Mouse (Mus musculus) limb, embryonic 13.5 days (tissue): ENCODE measurements at regions not wholly inside any gene's neighbourhood (a gene's known extent, or its start where the extent isn't known, plus 50 kb on each side); places are given as distances from the start of the nearest gene placed in this dataset.
"Not testable (repeated sequence)": the region's sequence is repeated elsewhere in the genome, so short reads cannot be mapped to it uniquely, and the experiment has no call there.

Experiments used
- ATAC-seq: fragments of 200-750 bp; cut with Nextera tagmentation; 2 replicates; pipeline ENCODE4 v1.8.0; 2017; ENCODE audit warnings: low read depth, moderate number of reproducible peaks, moderate TSS enrichment; ENCODE audit not compliant: low FRiP score
- H3K27ac ChIP-seq: fragments of 300-500 bp; sonication (generic); 2 replicates; pipeline ENCODE4 v1.5.1; 2015; ENCODE audit warnings: inconsistent platforms, mild to moderate bottlenecking, moderate library complexity
- H3K27me3 ChIP-seq: fragments of 300-500 bp; sonication (generic); 2 replicates; pipeline ENCODE4 v1.6.1; 2015; ENCODE audit warnings: mild to moderate bottlenecking, inconsistent platforms
- H3K36me3 ChIP-seq: fragments of 300-500 bp; sonication (generic); 2 replicates; pipeline ENCODE4 v1.6.1; 2015; ENCODE audit warnings: inconsistent platforms, mild to moderate bottlenecking, moderate library complexity
- H3K4me1 ChIP-seq: fragments of 300-500 bp; sonication (generic); 2 replicates; pipeline ENCODE4 v1.6.1; 2015; ENCODE audit warnings: inconsistent platforms
- H3K4me2 ChIP-seq: fragments of 300-500 bp; sonication (generic); replicated peaks from 2 replicates; pipeline ENCODE4 v1.6.1; 2015; ENCODE audit warnings: inconsistent platforms, mild to moderate bottlenecking, moderate library complexity
- H3K4me3 ChIP-seq: fragments of 300-500 bp; sonication (generic); 2 replicates; pipeline ENCODE4 v1.5.1; 2015; ENCODE audit warnings: moderate library complexity, mild to moderate bottlenecking, inconsistent platforms
- H3K9ac ChIP-seq: fragments of 300-500 bp; sonication (generic); 2 replicates; pipeline ENCODE4 v1.6.1; 2015; ENCODE audit warnings: mild to moderate bottlenecking, inconsistent platforms
- H3K9me3 ChIP-seq: fragments of 300-500 bp; sonication (generic); 2 replicates; pipeline ENCODE4 v1.6.1; 2016; ENCODE audit warnings: inconsistent platforms
- WGBS: fragments of 180-500 bp; shearing (Covaris S2); methylation state at CpG from one replicate; pipeline ENCODE4 v1.1.7; 2015; 5-methylcytosine and 5-hydroxymethylcytosine counted together

DNA sequence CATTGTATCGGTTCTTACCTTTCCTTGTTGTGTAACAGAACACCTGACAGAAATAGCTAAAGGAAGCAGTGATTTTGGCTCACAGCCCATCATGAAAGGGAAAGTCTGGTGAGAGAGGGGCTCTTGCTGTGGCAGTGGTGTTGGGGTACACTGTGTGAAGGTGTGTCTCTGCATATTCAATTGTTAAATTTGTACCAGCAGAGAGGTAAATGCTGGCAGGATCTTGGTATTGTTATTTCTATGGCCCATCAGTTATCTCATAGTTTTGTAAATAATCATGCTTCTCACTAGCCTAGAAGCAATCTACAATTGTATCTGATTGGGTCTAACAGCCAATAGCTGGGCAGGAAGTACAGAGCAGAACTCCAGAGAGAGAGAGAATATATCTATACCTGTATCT, 95.7 kb downstream of the Mfap3l start:
- no peak overlapping the region for H3K4me2 ChIP-seq
- no peaks in the 10 kb centered on the region for H3K36me3 ChIP-seq
- no peak overlapping the region for H3K9ac ChIP-seq
- H3K4me1 ChIP-seq: no peaks in the 10 kb centered on the region
- no peak for ATAC-seq
- 94% methylated on average over 1 of the region's 1 CpGs for WGBS
- no peak overlapping the region for H3K4me3 ChIP-seq
- no peaks in the 10 kb centered on the region for H3K9me3 ChIP-seq
- no peak overlapping the region for H3K27ac ChIP-seq
- no peaks in the 10 kb centered on the region for H3K27me3 ChIP-seq

DNA sequence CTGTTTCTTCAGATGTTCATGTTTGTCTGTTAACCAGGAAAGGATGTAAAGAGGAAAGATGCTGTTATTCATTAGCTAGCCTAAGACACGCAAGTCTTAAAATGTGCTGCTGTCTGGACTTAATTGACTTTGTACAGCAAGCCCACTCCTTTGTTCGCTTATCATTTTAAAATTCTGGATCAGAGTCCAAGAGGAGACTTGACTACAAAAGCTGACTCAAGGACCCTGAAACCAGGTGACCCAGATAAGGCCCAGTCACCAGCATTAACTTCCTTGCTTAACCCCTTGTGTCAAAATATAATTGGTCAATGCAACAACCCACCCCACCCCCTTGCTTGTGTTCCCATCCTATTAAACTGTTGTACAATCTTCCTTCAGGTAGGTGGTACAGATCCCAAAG, 99.9 kb downstream of the Mfap3l start:
- H3K27ac ChIP-seq: no peak overlapping the region
- H3K9me3 ChIP-seq: no peaks in the 10 kb centered on the region
- no peak for ATAC-seq
- H3K9ac ChIP-seq: no peak overlapping the region
- 76% methylated on average over 2 of the region's 2 CpGs for WGBS
- no peaks in the 10 kb centered on the region for H3K36me3 ChIP-seq
- H3K4me2 ChIP-seq: no peak overlapping the region
- no peaks in the 10 kb centered on the region for H3K27me3 ChIP-seq
- no peak overlapping the region for H3K4me3 ChIP-seq
- H3K4me1 ChIP-seq: no peaks in the 10 kb centered on the region

DNA sequence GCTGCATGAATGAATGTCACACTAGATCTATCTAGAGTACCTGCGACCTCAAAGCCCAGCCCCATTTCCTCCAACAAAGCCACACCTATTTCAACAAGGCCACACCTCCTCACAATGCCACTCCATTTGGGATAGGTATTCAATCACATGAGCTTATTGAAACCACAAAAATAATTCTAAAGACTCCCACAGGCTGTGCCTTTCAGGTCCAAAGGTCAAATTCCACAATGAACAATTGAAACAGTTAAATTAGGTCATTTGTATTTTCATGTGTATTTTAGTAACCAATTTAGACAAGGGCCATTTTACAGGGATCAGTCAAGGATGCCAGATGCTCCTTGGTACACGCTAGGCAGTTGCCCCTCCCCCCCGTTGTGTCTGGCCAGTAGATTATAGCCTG, 103.3 kb downstream of the Mfap3l start:
- H3K27me3 ChIP-seq: no peaks in the 10 kb centered on the region
- H3K36me3 ChIP-seq: no peaks in the 10 kb centered on the region
- no peak overlapping the region for H3K4me2 ChIP-seq
- no peak overlapping the region for H3K9ac ChIP-seq
- H3K4me1 ChIP-seq: no peaks in the 10 kb centered on the region
- H3K27ac ChIP-seq: no peak overlapping the region
- H3K4me3 ChIP-seq: no peak overlapping the region
- H3K9me3 ChIP-seq: no peaks in the 10 kb centered on the region
- ATAC-seq: no peak
- WGBS: 65% methylated on average over 3 of the region's 3 CpGs

DNA sequence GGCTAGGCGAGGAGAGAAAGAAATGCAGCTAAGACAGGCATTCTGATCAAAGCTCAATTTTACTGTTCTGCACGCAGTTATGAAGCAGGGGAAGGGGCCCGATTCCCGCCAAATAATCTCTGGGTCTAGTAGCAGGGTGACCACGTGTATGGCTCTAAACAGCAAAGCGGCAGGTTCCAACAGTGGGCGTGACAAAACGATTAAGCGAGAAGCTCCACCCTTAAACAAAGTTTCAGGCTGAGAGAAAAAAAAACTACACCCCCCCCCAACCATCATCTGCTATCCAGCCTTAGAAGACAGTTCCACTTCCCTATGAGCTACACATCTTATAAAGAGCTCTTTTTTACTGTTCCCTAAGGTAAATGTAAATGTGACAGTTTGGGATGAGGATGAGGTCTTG, 103.8 kb downstream of the Mfap3l start:
- no peak for ATAC-seq
- Histone ChIP-seq H3K27ac (no peak overlapping the region), H3K9me3 (no peaks in the 10 kb centered on the region), H3K4me1 (no peaks in the 10 kb centered on the region), H3K36me3 (no peaks in the 10 kb centered on the region), H3K4me3 (no peak overlapping the region), H3K27me3 (no peaks in the 10 kb centered on the region), H3K4me2 (no peak overlapping the region), H3K9ac (no peak overlapping the region)
- 80% methylated on average over 9 of the region's 9 CpGs for WGBS

DNA sequence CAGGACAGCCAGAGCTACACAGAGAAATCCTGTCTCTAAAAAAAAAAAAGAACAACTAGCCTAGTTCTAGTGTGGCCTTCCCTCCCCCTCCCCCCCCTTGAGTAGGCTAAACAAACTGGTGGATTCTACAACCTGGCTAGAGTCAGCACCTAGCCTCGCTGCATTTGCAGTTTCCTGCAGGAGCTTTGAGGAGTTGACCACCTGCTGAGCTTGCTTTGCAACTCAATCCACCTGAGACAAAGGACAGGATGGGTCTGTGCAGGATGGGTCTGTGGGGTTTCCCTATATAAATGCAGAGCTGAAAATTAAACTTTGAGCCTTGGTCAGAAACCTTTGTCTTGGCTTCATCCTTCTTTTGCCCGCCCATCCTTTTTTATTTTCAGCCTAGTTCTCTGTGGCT, 104.3 kb downstream of the Mfap3l start:
- no peaks in the 10 kb centered on the region for H3K4me1 ChIP-seq
- H3K9ac ChIP-seq: no peak overlapping the region
- WGBS: 70% methylated on average over 2 of the region's 2 CpGs
- H3K27me3 ChIP-seq: no peaks in the 10 kb centered on the region
- no peak overlapping the region for H3K4me3 ChIP-seq
- no peaks in the 10 kb centered on the region for H3K36me3 ChIP-seq
- H3K27ac ChIP-seq: no peak overlapping the region
- H3K9me3 ChIP-seq: no peaks in the 10 kb centered on the region
- no peak for ATAC-seq
- H3K4me2 ChIP-seq: no peak overlapping the region

DNA sequence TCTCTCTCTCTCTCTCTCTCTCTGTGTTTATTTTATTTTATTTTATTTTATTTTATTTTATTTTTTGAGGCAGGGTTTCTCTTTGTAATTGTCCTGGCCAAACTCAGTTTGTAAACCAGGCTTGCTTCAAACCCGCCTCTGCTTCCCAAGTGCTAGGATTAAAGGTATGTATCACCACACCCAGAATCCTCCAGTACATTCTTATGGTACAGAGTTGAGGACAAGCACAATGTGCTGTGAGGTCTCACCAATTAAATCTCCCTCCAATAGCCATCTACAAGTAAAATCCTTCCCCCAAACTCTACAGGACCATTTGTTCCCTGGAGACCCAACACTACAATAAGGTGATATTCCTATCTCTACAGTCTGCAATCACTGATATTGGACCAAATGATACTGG, 105.0 kb downstream of the Mfap3l start:
- Histone ChIP-seq H3K4me1 (no peaks in the 10 kb centered on the region), H3K9me3 (no peaks in the 10 kb centered on the region), H3K27ac (no peak overlapping the region), H3K9ac (no peak overlapping the region), H3K4me2 (no peak overlapping the region), H3K27me3 (no peaks in the 10 kb centered on the region), H3K36me3 (no peaks in the 10 kb centered on the region), H3K4me3 (no peak overlapping the region)
- 92% methylated on average over 1 of the region's 1 CpGs for WGBS
- ATAC-seq: no peak

DNA sequence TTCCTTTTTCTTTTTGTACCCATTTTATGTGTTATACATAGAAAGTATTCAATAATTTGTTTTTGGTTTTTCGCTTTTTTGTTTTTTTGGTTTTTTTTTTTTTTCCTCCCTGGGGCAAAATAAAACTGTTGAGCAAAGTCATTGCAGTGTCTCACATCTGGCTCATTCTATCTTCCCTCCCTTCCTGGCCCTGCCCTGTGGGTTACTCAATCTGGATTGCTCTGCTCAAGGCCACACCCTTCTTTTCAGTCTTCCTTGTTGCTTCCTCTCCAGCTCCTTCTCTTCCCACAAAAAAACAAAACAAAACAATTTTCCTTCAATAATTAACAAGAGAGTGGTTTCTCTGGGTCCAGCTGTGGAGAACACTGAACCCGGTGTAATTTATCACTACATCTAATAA, 113.2 kb downstream of the Mfap3l start:
- H3K9me3 ChIP-seq: no peaks in the 10 kb centered on the region
- WGBS: 89% methylated on average over 2 of the region's 2 CpGs
- H3K4me2 ChIP-seq: no peak overlapping the region
- no peak overlapping the region for H3K9ac ChIP-seq
- H3K4me1 ChIP-seq: no peaks in the 10 kb centered on the region
- ATAC-seq: no peak
- no peak overlapping the region for H3K27ac ChIP-seq
- H3K4me3 ChIP-seq: no peak overlapping the region
- no peaks in the 10 kb centered on the region for H3K36me3 ChIP-seq
- no peaks in the 10 kb centered on the region for H3K27me3 ChIP-seq

DNA sequence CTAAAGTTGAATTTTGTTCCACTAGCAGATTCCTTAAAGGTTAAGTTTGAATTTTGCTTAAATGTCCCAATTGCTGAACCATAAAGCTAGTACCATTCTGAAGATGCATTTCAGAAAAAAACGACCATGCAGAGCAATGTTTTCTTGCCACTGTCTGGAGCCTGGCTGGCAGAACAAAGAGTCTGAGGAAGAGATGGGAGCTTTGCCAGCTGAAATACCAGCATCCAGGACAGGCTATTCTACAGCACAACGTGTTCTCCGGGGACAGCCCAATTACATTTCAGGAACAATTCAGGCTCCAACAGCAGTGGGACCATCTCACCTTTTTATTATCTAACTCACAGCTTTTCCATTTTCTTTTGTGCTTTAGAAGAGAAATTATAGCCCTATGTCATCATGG, 113.9 kb downstream of the Mfap3l start:
- Histone ChIP-seq H3K36me3 (no peaks in the 10 kb centered on the region), H3K4me1 (no peaks in the 10 kb centered on the region), H3K9ac (no peak overlapping the region), H3K27me3 (no peaks in the 10 kb centered on the region), H3K27ac (no peak overlapping the region), H3K4me3 (no peak overlapping the region), H3K4me2 (no peak overlapping the region), H3K9me3 (no peaks in the 10 kb centered on the region)
- WGBS: 82% methylated on average over 3 of the region's 3 CpGs
- ATAC-seq: no peak

DNA sequence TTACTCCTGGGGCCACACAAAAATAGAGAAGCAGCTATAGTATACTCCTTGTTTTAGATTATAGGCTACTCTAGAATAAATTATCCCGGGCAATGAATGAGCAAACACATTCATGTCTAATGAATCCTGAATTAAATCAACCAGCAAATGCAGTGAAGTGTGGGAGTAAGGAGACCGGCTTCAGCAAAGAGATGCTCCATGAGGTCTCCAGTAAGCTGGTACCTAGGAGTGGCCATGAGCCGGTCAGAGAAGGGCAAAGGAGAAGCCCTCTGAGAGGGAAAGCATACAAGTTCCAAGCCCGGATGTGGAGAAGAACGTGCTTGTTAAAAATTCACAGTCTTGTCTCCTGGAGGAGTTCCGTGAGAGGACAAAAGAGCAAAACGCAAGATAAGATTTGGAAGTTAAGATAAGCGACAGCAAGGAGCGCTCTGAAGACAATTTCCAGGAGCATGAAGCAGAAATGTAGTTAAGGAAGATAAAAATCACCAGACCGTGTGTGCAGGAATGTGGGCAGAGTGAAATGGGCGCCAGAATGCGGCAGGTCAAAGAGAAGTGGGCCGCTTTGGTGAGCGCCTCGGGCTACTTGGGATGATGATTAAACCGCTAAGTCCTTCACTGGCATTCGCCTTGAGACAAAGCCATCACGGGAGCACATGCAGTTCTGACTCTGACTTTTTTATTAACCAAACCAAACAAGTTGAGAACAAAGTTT, 123.2 kb downstream of the Mfap3l start:
- no peaks in the 10 kb centered on the region for H3K4me1 ChIP-seq
- no peak overlapping the region for H3K27ac ChIP-seq
- no peaks in the 10 kb centered on the region for H3K9me3 ChIP-seq
- no peak overlapping the region for H3K4me2 ChIP-seq
- H3K27me3 ChIP-seq: no peaks in the 10 kb centered on the region
- WGBS: 86% methylated on average over 18 of the region's 18 CpGs
- H3K36me3 ChIP-seq: no peaks in the 10 kb centered on the region
- no peak for ATAC-seq
- H3K9ac ChIP-seq: no peak overlapping the region
- no peak overlapping the region for H3K4me3 ChIP-seq

DNA sequence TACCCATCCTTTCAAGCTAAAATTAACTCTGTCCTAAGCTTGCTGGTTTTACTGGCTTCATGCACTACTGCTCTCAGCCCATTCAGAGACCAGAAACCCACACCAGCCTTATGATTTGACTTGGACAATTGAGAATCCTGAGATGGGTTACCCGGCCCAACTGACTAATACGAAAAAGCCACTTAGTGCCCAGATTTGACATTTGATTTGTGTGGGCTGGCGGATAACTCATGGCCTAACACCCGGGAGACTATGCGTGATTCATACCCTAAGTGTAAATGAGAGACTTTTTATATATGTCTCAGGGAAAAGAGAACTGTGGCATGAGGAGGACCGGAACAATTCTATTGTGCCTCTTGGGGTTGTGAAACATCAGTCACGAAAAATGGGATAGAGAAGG, 126.3 kb upstream of the Hpf1 start:
- no peaks in the 10 kb centered on the region for H3K4me1 ChIP-seq
- no peaks in the 10 kb centered on the region for H3K9me3 ChIP-seq
- no peak overlapping the region for H3K4me2 ChIP-seq
- H3K36me3 ChIP-seq: no peaks in the 10 kb centered on the region
- H3K27ac ChIP-seq: no peak overlapping the region
- no peak overlapping the region for H3K9ac ChIP-seq
- WGBS: 92% methylated on average over 7 of the region's 7 CpGs
- ATAC-seq: no peak
- H3K27me3 ChIP-seq: no peaks in the 10 kb centered on the region
- H3K4me3 ChIP-seq: no peak overlapping the region

DNA sequence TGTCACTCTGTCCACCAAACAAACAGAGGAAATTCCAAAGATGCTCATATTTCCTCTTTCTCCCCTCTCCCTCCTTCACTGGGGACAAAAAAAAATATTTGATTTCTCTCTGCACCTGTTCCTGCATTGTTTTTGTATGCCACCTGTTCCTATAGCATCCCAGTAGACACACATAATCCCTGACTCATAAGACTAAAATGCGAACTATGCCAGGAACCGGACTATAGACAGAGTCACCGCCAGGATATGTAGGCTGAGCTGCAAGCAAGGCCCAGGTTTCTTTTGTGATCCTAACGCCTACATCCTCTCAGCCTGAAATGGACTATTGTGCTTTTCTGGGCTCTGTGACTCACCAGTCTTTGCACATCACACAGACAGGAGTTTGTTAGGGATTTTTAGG, 116.9 kb upstream of the Hpf1 start:
- Histone ChIP-seq H3K27ac (no peak overlapping the region), H3K4me2 (no peak overlapping the region), H3K9me3 (no peaks in the 10 kb centered on the region), H3K36me3 (no peaks in the 10 kb centered on the region), H3K4me1 (no peaks in the 10 kb centered on the region), H3K27me3 (no peaks in the 10 kb centered on the region), H3K9ac (no peak overlapping the region), H3K4me3 (no peak overlapping the region)
- WGBS: 59% methylated on average over 4 of the region's 4 CpGs
- ATAC-seq: peak; percentile 80

DNA sequence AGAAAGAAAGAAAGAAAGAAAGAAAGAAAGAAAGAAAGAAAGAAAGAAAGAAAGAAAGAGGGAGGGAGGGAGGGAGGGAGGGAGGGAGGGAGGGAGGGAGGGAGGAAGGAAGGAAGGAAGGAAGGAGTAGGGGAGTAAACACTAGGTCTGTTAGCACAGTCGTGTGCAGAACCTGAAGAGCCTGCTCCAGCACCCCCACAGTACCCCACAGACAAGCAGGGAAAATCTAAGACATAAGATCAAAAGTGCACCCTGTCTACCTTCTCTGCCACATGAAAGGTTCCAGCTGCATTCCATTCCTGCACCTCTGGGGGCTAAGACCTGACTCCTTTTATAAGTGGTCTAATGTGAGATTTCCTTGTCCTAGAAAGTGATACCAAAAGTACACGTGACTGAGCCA, 114.0 kb upstream of the Hpf1 start:
- H3K9ac ChIP-seq, ATAC-seq, H3K4me3 ChIP-seq, H3K27me3 ChIP-seq, H3K9me3 ChIP-seq, H3K4me2 ChIP-seq, H3K36me3 ChIP-seq, H3K27ac ChIP-seq, H3K4me1 ChIP-seq: not testable (repeated sequence)
- 38% methylated on average over 2 of the region's 2 CpGs for WGBS

DNA sequence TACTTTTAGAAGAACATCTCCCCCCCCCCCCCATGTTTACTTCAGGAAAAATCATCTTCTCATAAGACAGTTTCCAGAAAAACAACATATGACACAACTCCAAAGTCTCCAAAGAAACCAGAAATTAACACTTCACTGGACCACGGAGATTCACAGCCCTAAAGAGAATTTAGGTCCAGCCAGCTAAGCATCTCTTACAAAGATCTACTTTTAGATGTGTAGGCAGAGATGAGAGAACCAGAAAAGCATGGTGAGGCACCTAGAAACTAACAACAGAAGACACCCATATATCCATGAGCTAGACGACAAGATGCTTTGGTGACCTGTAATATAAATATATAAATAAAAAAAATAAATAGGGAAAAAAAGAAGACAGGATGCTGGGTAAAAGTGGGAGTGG, 105.2 kb upstream of the Hpf1 start:
- ATAC-seq: no peak
- H3K27ac ChIP-seq: no peak overlapping the region
- H3K36me3 ChIP-seq: no peaks in the 10 kb centered on the region
- no peak overlapping the region for H3K4me3 ChIP-seq
- H3K4me1 ChIP-seq: no peaks in the 10 kb centered on the region
- WGBS: 87% methylated on average over 2 of the region's 2 CpGs
- H3K9ac ChIP-seq: no peak overlapping the region
- H3K4me2 ChIP-seq: no peak overlapping the region
- no peaks in the 10 kb centered on the region for H3K27me3 ChIP-seq
- no peaks in the 10 kb centered on the region for H3K9me3 ChIP-seq
